Mouse (Mus musculus): Measurements from ENCODE around the gene Dstn. TPM values are rescaled to one million over a fixed set of nuclear protein-coding genes. Genes with fewer than 3 reads are reported as not detected.

Gene Dstn
- polyA plus RNA-seq, 1 experiment from 2014 or later = 736 TPM

DNA sequence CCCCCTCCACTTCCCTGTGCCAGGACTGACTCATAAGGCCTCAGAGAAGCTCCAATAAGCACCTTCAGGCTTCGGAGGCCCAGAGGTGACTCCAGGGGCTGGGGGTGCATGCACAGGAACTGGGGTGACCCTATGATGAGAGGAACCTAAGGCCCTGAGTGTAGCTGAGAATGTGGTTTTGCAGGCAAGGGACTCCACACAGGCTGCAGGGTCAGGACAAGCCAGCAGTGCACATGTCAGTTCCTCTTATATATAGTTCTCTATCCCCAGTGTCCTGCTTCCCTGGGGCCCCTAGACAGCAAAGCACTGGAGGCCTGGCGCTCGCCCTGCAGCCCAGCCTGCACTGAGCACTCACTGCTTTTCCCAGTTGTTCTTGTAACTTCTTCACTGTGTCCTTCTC, 32.9 kb downstream of the Dstn start:
- no peak for ATAC-seq (ENCODE audit: insufficient read depth, low FRiP score, low read depth)
- Histone ChIP-seq H3K4me3 (replicated peaks) (no peak overlapping the region), H3K36me3 (peaks cover 90% of the 10 kb centered on the region), H3K4me2 (no peak overlapping the region), H3K4me1 (no peaks in the 10 kb centered on the region), H3K27me3 (replicated peaks) (no peaks in the 10 kb centered on the region), H3K27ac (no peak overlapping the region), H3K9me3 (no peaks in the 10 kb centered on the region), H3K9ac (no peak overlapping the region)
- 86% methylated on average over 3 of the region's 3 CpGs for WGBS

DNA sequence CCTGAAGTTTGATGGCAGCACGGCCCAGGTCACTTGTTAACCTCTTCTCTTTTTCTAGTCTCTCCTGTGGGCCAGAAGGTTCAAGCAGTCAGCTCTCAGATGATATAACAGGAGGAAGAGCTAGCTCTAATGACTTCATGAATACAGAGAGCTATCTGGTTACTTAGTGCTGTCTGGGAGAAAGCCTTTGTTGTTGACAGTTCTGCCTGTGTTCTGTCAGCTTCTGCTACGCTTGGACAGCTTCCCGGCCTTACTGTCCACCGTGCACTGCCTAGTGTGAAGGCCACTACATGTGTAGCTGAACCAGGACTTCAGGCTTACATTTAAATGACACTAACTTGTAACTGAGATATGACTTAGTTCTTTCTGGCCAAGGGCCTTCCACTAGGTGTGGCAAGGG, 33.3 kb downstream of the Dstn start:
- H3K4me2 ChIP-seq = no peak overlapping the region
- WGBS = 77% methylated on average over 4 of the region's 4 CpGs
- no peak overlapping the region for H3K27ac ChIP-seq
- peaks cover 92% of the 10 kb centered on the region for H3K36me3 ChIP-seq
- no peak overlapping the region for H3K9ac ChIP-seq
- H3K4me3 ChIP-seq (replicated peaks) = no peak overlapping the region
- no peaks in the 10 kb centered on the region for H3K4me1 ChIP-seq
- H3K27me3 ChIP-seq (replicated peaks) = no peaks in the 10 kb centered on the region
- no peaks in the 10 kb centered on the region for H3K9me3 ChIP-seq
- no peak for ATAC-seq (ENCODE audit: insufficient read depth, low FRiP score, low read depth)

DNA sequence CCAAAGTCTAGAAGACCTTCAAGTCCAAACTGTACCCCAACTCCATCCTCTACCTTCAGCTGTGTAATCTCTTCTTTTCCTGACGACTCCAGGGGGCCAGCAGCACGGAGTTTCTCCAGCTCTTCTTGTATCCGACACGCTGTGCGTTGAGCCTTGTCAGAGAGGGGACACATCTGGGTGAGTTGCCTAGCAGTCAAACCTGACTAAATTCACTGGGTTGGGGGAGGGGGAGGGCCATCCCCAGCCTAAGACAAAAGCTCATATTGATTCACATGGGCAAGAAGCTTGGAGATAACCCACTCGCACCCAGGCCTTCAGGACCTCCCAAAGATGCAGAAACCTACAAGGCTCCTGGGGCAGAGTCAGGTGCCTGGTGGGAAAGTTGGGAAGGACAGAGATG, 34.1 kb downstream of the Dstn start:
- Histone ChIP-seq H3K4me1 (no peaks in the 10 kb centered on the region), H3K36me3 (peaks cover 90% of the 10 kb centered on the region), H3K27me3 (replicated peaks) (no peaks in the 10 kb centered on the region), H3K4me3 (replicated peaks) (no peak overlapping the region), H3K4me2 (no peak overlapping the region), H3K27ac (no peak overlapping the region), H3K9me3 (no peaks in the 10 kb centered on the region), H3K9ac (no peak overlapping the region)
- ATAC-seq (ENCODE audit: insufficient read depth, low FRiP score, low read depth) = no peak
- 90% methylated on average over 6 of the region's 6 CpGs for WGBS

DNA sequence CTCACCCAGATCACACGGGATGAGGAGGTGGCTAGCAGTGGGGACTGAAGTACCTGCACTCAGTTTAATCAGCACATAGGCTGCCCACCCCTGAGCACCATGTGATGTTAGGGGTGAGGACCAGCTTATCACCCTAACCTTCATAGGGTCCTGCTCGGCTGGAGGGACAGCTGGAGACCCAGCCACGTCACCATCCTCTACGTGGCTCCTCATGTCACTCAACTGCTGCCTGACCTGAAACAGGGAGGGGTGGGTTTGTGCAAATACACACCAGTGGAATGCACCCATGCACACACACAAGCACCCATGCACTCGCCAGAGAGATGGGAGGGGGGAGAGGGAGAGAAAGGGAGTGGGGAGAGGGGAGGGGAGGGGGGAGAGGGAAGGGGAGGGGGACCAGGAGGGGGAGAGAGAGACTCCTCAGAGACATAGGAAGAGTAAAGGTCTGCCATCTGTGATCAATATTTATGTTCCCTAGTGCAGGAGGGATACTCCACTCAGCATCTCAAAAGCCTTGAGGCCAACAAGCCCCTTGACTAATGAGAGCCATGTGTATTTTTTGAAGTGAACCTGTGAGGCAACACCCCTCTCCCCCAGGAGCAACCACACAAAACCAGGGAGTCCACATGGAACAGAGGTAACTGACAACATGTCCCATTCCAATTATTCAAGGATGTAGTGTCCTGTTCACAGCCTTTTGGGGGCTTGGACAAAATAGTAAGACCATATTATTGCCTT, 35.3 kb downstream of the Dstn start:
- no peak for ATAC-seq (ENCODE audit: insufficient read depth, low FRiP score, low read depth)
- no peak overlapping the region for H3K27ac ChIP-seq
- no peak overlapping the region for H3K4me2 ChIP-seq
- 67% methylated on average over 5 of the region's 5 CpGs for WGBS
- H3K27me3 ChIP-seq (replicated peaks) = no peaks in the 10 kb centered on the region
- peaks cover 92% of the 10 kb centered on the region for H3K36me3 ChIP-seq
- no peak overlapping the region for H3K9ac ChIP-seq
- H3K4me3 ChIP-seq (replicated peaks) = no peak overlapping the region
- no peaks in the 10 kb centered on the region for H3K4me1 ChIP-seq
- H3K9me3 ChIP-seq = no peaks in the 10 kb centered on the region

DNA sequence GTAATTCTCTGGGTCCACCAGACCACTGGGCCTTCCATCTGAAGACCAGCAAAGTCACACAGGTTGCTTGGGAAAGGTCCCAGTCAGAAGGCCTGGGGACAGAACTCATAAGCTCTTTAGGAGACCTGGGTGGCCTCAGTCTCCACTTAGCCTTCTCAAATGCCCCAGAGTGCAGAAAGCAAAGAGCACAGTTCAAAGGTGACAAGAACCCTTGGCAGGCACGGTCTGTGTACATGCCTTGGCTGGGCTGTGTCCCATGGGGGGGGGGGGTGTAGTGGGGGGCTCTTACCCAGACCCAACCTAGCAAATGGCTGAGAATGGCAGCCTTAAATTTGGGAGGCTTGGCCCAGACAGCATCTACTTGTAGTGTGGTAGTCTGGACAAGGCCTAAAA, 35.9 kb downstream of the Dstn start:
- no peak for ATAC-seq (ENCODE audit: insufficient read depth, low FRiP score, low read depth)
- H3K27ac ChIP-seq = no peak overlapping the region
- H3K9me3 ChIP-seq = no peaks in the 10 kb centered on the region
- no peaks in the 10 kb centered on the region for H3K27me3 ChIP-seq (replicated peaks)
- H3K4me2 ChIP-seq = no peak overlapping the region
- no peaks in the 10 kb centered on the region for H3K4me1 ChIP-seq
- no peak overlapping the region for H3K9ac ChIP-seq
- H3K4me3 ChIP-seq (replicated peaks) = no peak overlapping the region
- H3K36me3 ChIP-seq = peaks cover 91% of the 10 kb centered on the region
- 63% methylated on average over 1 of the region's 1 CpGs for WGBS

DNA sequence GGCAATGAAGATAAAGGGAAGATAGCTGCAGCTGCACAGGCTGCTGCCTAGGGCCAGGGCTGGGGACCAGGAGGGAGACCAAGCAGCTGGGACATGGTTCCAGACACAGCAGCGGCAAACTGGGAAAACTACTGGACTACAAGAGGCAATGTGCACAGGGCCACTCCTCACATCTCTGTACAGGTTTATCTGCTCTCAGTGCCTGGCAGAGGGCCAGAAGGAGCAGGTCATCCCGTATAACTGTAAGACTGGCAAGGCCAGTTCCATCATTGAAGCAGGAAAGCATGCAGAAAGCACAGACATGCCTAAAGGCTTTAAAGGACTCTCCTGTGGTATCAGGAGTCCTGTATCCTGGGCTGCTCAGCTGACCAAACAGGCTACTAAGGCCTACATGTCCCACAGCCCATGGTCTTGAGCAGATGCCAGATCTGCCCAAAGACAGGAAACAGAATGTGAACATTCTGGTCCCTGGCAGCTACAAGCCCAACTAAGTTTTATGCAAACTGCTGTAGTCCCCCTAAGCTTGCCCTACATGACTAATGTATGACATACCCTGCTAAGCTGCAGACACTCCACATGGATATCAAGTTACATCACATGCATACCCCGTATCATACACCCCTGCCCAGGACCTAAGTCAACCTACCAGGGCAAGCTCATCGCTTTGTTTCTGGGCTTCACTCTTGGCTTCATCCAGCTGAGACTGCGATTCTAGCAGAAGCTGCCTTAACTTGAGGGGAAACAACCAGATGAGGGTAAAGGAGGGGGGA, 36.6 kb downstream of the Dstn start:
- ATAC-seq (ENCODE audit: insufficient read depth, low FRiP score, low read depth) = no peak
- peaks cover 91% of the 10 kb centered on the region for H3K36me3 ChIP-seq
- H3K27ac ChIP-seq = no peak overlapping the region
- no peaks in the 10 kb centered on the region for H3K27me3 ChIP-seq (replicated peaks)
- WGBS = 64% methylated on average over 5 of the region's 5 CpGs
- H3K9me3 ChIP-seq = no peaks in the 10 kb centered on the region
- no peak overlapping the region for H3K4me2 ChIP-seq
- no peak overlapping the region for H3K4me3 ChIP-seq (replicated peaks)
- H3K9ac ChIP-seq = no peak overlapping the region
- H3K4me1 ChIP-seq = no peaks in the 10 kb centered on the region

DNA sequence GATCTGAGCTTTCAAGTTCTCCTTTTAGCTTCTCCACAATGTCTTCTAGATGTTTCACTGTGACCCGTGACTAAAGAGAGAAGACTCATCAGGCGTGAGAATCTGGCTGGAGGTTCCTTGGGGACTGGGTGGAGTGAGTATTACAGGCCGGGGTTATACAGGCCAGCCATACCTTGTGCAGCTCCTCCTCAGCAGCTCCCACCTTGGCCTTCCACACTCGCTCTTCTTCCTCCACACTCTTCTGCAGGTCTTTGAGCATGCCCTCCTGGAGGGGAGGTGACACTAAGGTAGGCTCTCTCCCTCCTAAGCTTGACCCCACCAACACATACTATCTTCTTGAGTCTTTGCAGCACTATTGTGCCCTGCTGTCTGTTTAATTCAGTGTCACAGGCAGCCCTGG, 38.8 kb downstream of the Dstn start:
- H3K4me3 ChIP-seq (replicated peaks) = no peak overlapping the region
- H3K9me3 ChIP-seq = no peaks in the 10 kb centered on the region
- peaks cover 83% of the 10 kb centered on the region for H3K36me3 ChIP-seq
- no peak overlapping the region for H3K9ac ChIP-seq
- no peaks in the 10 kb centered on the region for H3K27me3 ChIP-seq (replicated peaks)
- ATAC-seq (ENCODE audit: insufficient read depth, low FRiP score, low read depth) = no peak
- 89% methylated on average over 4 of the region's 4 CpGs for WGBS
- H3K4me2 ChIP-seq = no peak overlapping the region
- no peak overlapping the region for H3K27ac ChIP-seq
- H3K4me1 ChIP-seq = no peaks in the 10 kb centered on the region

DNA sequence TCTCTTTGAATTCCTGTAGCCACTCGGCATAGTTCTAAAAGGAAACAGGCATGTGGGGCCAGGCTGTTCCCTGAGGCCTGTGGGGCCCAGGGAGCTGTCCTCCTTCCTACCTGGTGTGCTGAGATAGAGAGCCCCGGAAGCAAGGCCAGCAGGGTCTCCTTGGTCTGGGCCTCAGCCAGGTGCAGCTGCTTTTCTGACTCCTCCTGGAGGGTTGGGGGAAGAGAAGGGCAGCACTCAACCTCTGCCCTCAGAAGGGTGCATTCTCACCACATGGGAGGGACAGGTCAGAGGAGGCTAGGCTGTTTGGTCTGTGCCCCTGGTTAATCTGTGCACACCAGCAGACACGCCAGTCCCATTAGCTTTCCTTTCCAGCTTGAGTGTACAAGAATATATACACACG, 39.9 kb downstream of the Dstn start:
- H3K27ac ChIP-seq = no peak overlapping the region
- H3K4me1 ChIP-seq = no peaks in the 10 kb centered on the region
- H3K27me3 ChIP-seq (replicated peaks) = no peaks in the 10 kb centered on the region
- no peak for ATAC-seq (ENCODE audit: insufficient read depth, low FRiP score, low read depth)
- no peaks in the 10 kb centered on the region for H3K9me3 ChIP-seq
- H3K4me3 ChIP-seq (replicated peaks) = no peak overlapping the region
- WGBS = 81% methylated on average over 4 of the region's 4 CpGs
- no peak overlapping the region for H3K4me2 ChIP-seq
- peaks cover 78% of the 10 kb centered on the region for H3K36me3 ChIP-seq
- H3K9ac ChIP-seq = no peak overlapping the region

DNA sequence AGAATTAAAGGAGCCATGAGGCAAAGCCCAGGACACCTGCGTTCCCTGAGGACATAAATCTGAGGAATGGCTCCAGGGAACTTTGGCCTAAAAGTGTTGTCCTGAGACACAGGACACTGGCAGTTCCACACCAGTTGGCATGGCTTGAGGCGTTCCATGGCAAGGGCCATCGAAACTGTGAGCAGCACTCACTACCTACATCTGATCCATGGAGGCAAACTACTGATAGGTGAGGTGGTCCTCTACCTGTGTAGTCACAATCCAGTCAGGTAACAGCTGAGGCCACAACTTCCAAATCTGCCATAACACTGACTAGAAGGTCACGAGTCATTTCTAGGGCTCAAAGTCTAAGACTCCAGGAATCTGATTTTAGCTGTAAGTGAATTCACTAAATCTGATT, 40.6 kb downstream of the Dstn start:
- WGBS = 93% methylated on average over 4 of the region's 4 CpGs
- no peak overlapping the region for H3K4me3 ChIP-seq (replicated peaks)
- H3K36me3 ChIP-seq = peaks cover 74% of the 10 kb centered on the region
- no peaks in the 10 kb centered on the region for H3K4me1 ChIP-seq
- H3K4me2 ChIP-seq = no peak overlapping the region
- no peak overlapping the region for H3K9ac ChIP-seq
- H3K27me3 ChIP-seq (replicated peaks) = no peaks in the 10 kb centered on the region
- H3K9me3 ChIP-seq = no peaks in the 10 kb centered on the region
- no peak overlapping the region for H3K27ac ChIP-seq
- ATAC-seq (ENCODE audit: insufficient read depth, low FRiP score, low read depth) = no peak

DNA sequence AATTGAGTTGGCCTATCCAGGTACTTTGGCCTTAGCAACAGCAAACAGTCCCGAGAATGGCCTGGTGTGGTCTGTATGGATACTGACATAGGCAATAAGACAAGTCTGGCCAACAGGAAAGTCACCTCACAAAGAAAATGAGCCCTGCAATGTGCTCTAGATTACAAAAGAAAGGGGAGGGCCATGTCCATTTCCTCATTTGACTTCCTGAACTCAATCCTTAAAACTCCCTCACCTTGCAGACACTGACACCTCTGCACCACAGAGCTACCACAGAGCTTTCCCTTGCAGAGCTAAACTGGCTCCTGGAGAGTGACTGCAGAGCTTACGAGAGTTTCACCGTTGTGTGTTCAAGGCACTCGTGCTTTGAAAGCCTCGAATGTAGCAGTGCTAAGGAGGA, 47.1 kb downstream of the Dstn start:
- Histone ChIP-seq H3K9me3 (no peaks in the 10 kb centered on the region), H3K27ac (no peak overlapping the region), H3K4me3 (replicated peaks) (no peak overlapping the region), H3K36me3 (peaks cover 79% of the 10 kb centered on the region), H3K4me1 (no peaks in the 10 kb centered on the region), H3K4me2 (no peak overlapping the region), H3K27me3 (replicated peaks) (no peaks in the 10 kb centered on the region), H3K9ac (no peak overlapping the region)
- ATAC-seq (ENCODE audit: insufficient read depth, low FRiP score, low read depth) = no peak
- WGBS = 91% methylated on average over 5 of the region's 5 CpGs

DNA sequence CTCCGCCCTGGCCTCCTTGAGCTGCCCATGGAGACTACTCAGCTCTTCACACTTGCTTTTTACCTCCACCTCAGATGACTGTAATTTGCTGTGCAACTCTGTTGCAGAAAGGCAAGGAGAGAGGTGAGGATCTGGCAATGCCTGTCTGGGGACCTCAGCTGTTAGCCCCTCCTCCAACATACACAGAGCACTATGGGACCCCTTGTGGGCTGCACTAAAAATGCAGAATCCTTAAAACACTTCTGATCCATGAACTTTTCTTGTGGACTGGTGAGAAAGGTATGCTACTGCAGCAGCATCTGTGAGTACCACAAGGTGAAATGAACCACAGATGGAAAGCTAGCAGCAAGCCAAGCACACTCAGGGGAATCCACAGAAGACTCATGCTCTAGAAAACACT, 48.2 kb downstream of the Dstn start:
- H3K4me3 ChIP-seq (replicated peaks) = no peak overlapping the region
- H3K9me3 ChIP-seq = no peaks in the 10 kb centered on the region
- no peak overlapping the region for H3K9ac ChIP-seq
- H3K4me1 ChIP-seq = no peaks in the 10 kb centered on the region
- WGBS = 83% methylated on average over 1 of the region's 1 CpGs
- no peaks in the 10 kb centered on the region for H3K27me3 ChIP-seq (replicated peaks)
- no peak overlapping the region for H3K27ac ChIP-seq
- H3K4me2 ChIP-seq = no peak overlapping the region
- H3K36me3 ChIP-seq = peaks cover 80% of the 10 kb centered on the region
- no peak for ATAC-seq (ENCODE audit: insufficient read depth, low FRiP score, low read depth)

DNA sequence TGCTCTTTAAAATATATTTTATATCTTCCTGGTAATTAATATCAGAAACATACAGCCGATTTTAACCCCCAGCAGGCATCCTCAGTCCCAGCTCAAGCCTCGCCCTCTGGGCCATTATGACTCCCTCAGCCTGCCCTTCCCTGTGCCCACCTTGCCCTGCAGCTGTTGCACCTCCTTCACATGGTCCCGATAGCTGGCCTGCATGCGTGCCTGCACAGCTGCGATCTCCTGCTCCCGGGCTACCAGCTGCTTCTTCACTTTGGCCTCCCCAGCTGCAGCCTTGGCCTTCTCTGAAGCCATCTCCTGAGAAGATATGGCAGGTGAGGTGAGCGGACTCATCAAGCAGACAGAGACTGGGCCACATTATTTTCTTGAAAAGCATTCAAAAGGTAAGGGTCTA, 54.1 kb downstream of the Dstn start:
- no peak for ATAC-seq (ENCODE audit: insufficient read depth, low FRiP score, low read depth)
- Histone ChIP-seq H3K4me1 (no peaks in the 10 kb centered on the region), H3K9ac (no peak overlapping the region), H3K27ac (no peak overlapping the region), H3K9me3 (no peaks in the 10 kb centered on the region), H3K4me3 (replicated peaks) (no peak overlapping the region), H3K4me2 (no peak overlapping the region), H3K27me3 (replicated peaks) (no peaks in the 10 kb centered on the region), H3K36me3 (peaks cover 86% of the 10 kb centered on the region)
- WGBS = 88% methylated on average over 7 of the region's 7 CpGs

Measured in stomach, embryonic 15.5 days (tissue).